Mouse (Mus musculus) lung, postnatal 10 days (tissue): ENCODE measurements around the gene Heca.
A peak's percentile ranks its signal among the peaks of the same experiment; 100 is the strongest.

Experiments
- DNase-seq: peaks from one replicate; pipeline ENCODE4 v3.0.0; 2021

Heca gene

GRCm38 (mm10) chr10:17947960-17948730, at the start of gene Heca:
Gene Heca (minus strand): TSS chr10:17948067.
- DNase-seq: peak; percentile 91

GRCm38 (mm10) chr10:17990576-17990975, 42.7 kb upstream of the Heca start:
- no peak for DNase-seq

GRCm38 (mm10) chr10:17989136-17989535, 41.3 kb upstream of the Heca start:
- DNase-seq: no peak

GRCm38 (mm10) chr10:17987823-17988423, 40.1 kb upstream of the Heca start:
- no peak for DNase-seq

- no peak for DNase-seq
Observed at GRCm38 (mm10) chr10:17983313-17983712, 35.4 kb upstream of the Heca start.

- no peak for DNase-seq
Observed at GRCm38 (mm10) chr10:17966090-17966489, 18.2 kb upstream of the Heca start.

GRCm38 (mm10) chr10:17950761-17951160, 2.9 kb upstream of the Heca start:
- DNase-seq: no peak

GRCm38 (mm10) chr10:17947175-17947906, 526 bp downstream of the Heca start:
- peak; percentile 80 for DNase-seq

- DNase-seq: peak; percentile 11
Observed at GRCm38 (mm10) chr10:17946799-17947174, 1.1 kb downstream of the Heca start.

GRCm38 (mm10) chr10:17946046-17946445, 1.8 kb downstream of the Heca start:
- DNase-seq: no peak

- no peak for DNase-seq
Observed at GRCm38 (mm10) chr10:17933622-17934021, 14.2 kb downstream of the Heca start.

- DNase-seq: peak; percentile 24
Observed at GRCm38 (mm10) chr10:17932131-17932530, 15.7 kb downstream of the Heca start.

GRCm38 (mm10) chr10:17931157-17931556, 16.7 kb downstream of the Heca start:
- no peak for DNase-seq

- peak; percentile 53 for DNase-seq
Observed at GRCm38 (mm10) chr10:17930445-17931083, 17.3 kb downstream of the Heca start.

- no peak for DNase-seq
Observed at GRCm38 (mm10) chr10:17925200-17925599, 22.7 kb downstream of the Heca start.

- DNase-seq: no peak
Observed at GRCm38 (mm10) chr10:17924166-17924565, 23.7 kb downstream of the Heca start.

GRCm38 (mm10) chr10:17921381-17921780, 26.5 kb downstream of the Heca start:
- DNase-seq: no peak

- DNase-seq: no peak
Observed at GRCm38 (mm10) chr10:17919971-17920370, 27.9 kb downstream of the Heca start.

GRCm38 (mm10) chr10:17919032-17919431, 28.8 kb downstream of the Heca start:
- DNase-seq: no peak

- no peak for DNase-seq
Observed at GRCm38 (mm10) chr10:17908731-17909130, 39.1 kb downstream of the Heca start.

GRCm38 (mm10) chr10:17906405-17906804, 41.5 kb downstream of the Heca start:
- DNase-seq: peak; percentile 24

- no peak for DNase-seq
Observed at GRCm38 (mm10) chr10:17903449-17903848, 44.4 kb downstream of the Heca start.

GRCm38 (mm10) chr10:17880724-17881123, 67.1 kb downstream of the Heca start:
- no peak for DNase-seq
